Mouse (Mus musculus): ENCODE results near the gene Ly6g6c.

DNA sequence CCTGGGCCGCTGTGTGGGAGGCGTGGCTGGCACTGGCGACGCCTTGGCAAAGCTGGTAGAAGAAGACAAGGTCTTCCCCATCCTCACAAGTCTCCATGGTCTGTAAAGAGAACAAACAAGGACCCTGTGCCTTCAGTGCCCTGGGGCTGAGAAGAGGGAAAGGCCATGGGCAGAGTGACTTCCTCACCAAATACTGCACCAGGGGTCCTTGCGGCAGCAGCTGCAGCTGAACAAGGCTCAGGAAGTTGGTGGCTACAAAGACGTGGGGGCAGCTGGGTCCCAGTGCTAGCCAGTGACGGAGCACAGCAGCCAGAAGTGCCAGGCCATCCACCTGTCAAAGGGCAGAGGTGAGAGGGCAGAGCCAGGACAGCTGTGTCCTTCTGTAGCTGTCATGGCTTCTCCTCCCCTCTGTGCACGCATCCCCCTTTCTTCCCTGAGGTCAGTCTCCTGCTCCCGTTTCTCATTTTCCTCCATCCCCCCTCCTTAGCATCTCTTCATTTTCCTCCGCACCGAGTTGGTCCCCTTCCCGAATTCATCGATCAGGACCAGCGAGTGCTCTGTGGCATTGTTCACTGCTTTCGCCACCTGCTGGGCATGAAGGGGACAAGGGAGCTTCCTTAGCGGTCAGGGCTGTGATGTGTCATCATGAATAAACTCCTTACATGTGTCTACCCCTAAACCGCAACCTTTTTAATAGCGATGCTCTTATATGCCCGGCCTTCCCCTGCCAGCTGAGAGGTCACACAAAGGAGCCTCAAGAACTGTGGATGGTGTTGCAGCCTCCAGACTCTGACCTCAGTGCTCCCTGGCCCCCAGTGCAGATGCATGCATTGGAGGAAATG is 35.3 kb upstream of the Ly6g6c start:
- no peak for TF ChIP-seq TAL1 (IDR thresholded peaks at IDR 0.05; ENCODE audit: low read length)
- TF ChIP-seq GATA1 (IDR thresholded peaks at IDR 0.05; ENCODE audit: low read length): no peak

Data from erythroblast, embryonic 14.5 days (primary cell).